Mouse (Mus musculus) forebrain, postnatal 0 days (tissue): ENCODE results near the gene Nfatc4. TPM values are rescaled to one million over a fixed set of nuclear protein-coding genes. Genes with fewer than 3 reads are reported as not detected.
A peak's percentile ranks its signal among the peaks of the same experiment; 100 is the strongest.

Experiments
- ATAC-seq: fragments of 200-750 bp; cut with Nextera tagmentation; 2 replicates; pipeline ENCODE4 v1.8.0; 2017; ENCODE audit warnings: mild to moderate bottlenecking, moderate library complexity
- DNase-seq: peaks from one replicate; pipeline ENCODE4 v3.0.0-alpha.2; 2015
- H3K27ac ChIP-seq: fragments of 300-500 bp; sonication (generic); 2 replicates; pipeline ENCODE4 v1.5.1; 2014; ENCODE audit warnings: low read depth, mild to moderate bottlenecking, antibody characterized with exemption, low read length, moderate library complexity, mixed read lengths
- H3K27me3 ChIP-seq: fragments of 300-500 bp; sonication (generic); 2 replicates; pipeline ENCODE4 v1.6.1; 2014; ENCODE audit warnings: mild to moderate bottlenecking, low read length, mixed read lengths; ENCODE audit not compliant: insufficient read depth
- H3K36me3 ChIP-seq: fragments of 300-500 bp; sonication (generic); 2 replicates; pipeline ENCODE4 v1.6.1; 2014; ENCODE audit warnings: mild to moderate bottlenecking, moderate library complexity; ENCODE audit not compliant: insufficient read depth
- H3K4me1 ChIP-seq: fragments of 300-500 bp; sonication (generic); 2 replicates; pipeline ENCODE4 v1.6.1; 2014; ENCODE audit warnings: antibody characterized with exemption; ENCODE audit not compliant: insufficient read depth
- H3K4me2 ChIP-seq: fragments of 300-500 bp; sonication (generic); 2 replicates; pipeline ENCODE4 v1.6.1; 2014; ENCODE audit warnings: low read depth, mild to moderate bottlenecking, moderate library complexity
- H3K4me3 ChIP-seq: fragments of 300-500 bp; sonication (generic); 2 replicates; pipeline ENCODE4 v1.5.1; 2014; ENCODE audit warnings: low read depth, low read length, mixed read lengths
- H3K9ac ChIP-seq: fragments of 300-500 bp; sonication (generic); 2 replicates; pipeline ENCODE4 v1.6.1; 2014; ENCODE audit warnings: mild to moderate bottlenecking
- H3K9me3 ChIP-seq: fragments of 300-500 bp; sonication (generic); 2 replicates; pipeline ENCODE4 v1.6.1; 2016; ENCODE audit warnings: low read length
- CTCF ChIP-seq: sonication (generic); IDR thresholded peaks from 2 replicates; pipeline ENCODE4 v1.5.1; 2016; ENCODE audit warnings: antibody characterized with exemption, control low read depth, low read depth
- WGBS: fragments of 180-500 bp; shearing (Covaris S2); extraction: QIAGEN DNeasy Blood & Tissue Kit; methylation state at CpG from one replicate; pipeline ENCODE4 v1.1.7; 2014; 5-methylcytosine and 5-hydroxymethylcytosine counted together
- polyA plus RNA-seq: library from polyadenylated mRNA; unstranded; fragments of >200 nt; fragmentation: Nextera tagmentation; extraction: Ambion mirVana; gene quantifications from 2 replicates; pipeline ENCODE4 v1.2.1, GENCODE M21; 2015
- total RNA-seq: library from RNA; depleted of rRNA; stranded (reverse); fragments of >200 nt; gene quantifications from 2 replicates; pipeline ENCODE4 v1.2.3, GENCODE M21; 2014; rRNA removed

Gene Nfatc4
- total RNA-seq (6.0 and 11.9 TPM in 2 replicates), polyA plus RNA-seq (3.2 and 3.9 TPM in 2 replicates)

DNA sequence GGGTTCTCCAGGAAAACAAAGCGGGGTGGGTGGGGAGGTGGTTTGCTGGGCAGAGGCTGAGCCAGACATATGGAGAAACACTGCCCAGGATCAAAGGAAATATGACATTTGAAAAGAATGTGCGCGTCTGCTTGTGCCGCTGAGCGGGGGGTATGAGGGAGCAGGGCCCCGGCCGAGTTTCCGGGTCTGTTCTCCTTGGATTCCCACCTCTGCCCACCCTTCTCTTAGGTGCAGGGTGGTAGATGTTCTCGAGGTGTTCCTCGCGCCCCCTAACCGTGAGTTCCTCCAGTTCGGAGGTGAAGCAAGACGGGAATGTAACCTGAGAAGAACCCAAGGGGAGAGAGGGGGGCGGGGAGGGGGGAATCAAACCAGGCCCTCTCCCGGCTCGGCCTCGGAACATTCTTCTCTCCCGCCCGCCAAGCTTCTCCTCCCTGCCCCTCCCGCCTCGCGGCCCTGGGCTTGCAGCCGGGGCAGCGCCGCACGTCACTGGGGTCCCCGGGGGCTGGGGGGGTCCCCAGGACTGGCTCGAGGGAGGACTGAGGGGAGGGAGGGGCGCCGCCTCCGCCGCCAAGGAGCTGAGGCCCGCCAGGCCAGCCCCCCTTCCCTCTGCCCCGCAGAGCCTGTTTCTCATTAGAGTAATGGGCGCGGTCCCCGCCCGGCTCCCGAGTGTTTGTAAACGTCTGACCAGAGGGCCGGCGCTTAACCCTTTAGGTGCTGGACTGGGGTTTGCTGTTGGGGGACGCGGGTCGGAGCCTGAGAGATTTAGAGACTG lies at the start of gene Nfatc4:
Gene Nfatc4 (plus strand): TSS at position 154 of the 772 bp plus-strand sequence.
- Histone ChIP-seq H3K4me1 (peaks cover 23% of the 10 kb centered on the region; the same call in 1 of the 2 replicates), H3K4me2 (peak within 1 kb of the TSS; percentile 98), H3K9me3 (no peaks in the 10 kb centered on the region), H3K36me3 (no peaks in the 10 kb centered on the region), H3K27ac (peak within 1 kb of the TSS; percentile 69), H3K9ac (peak within 1 kb of the TSS; percentile 62), H3K27me3 (no peaks in the 10 kb centered on the region), H3K4me3 (peak within 1 kb of the TSS; percentile 56)
- peak; percentile 70 for DNase-seq
- ATAC-seq = peak; percentile 69
- TF ChIP-seq CTCF = no peak
- 4% methylated on average over 44 of the region's 46 CpGs for WGBS

DNA sequence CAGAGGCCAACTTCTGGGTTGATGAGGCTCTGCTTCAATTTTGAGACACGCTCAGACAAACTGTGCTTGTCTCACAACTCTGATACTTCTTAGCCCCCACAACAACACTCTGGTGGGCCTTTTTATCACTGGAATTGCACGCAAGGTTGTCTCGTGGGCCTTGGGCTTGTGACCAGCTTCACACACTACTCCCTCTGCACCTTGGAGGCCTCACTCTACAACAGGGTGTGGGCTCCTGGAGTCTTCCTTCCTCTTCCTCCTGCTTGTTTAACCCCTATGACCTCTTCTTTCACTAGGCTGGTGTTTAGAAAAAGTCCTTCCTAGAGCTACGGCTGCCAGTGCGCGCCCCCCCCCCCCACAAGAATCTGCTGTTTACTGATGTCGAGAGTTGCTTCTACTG lies 46.2 kb upstream of the Nfatc4 start:
- H3K27me3 ChIP-seq = peaks cover 3% of the 10 kb centered on the region; the same call in 1 of the 2 replicates
- H3K9me3 ChIP-seq = no peaks in the 10 kb centered on the region
- no peaks in the 10 kb centered on the region for H3K4me1 ChIP-seq
- ATAC-seq (no peak), DNase-seq (no peak)
- no peaks in the 10 kb centered on the region for H3K36me3 ChIP-seq
- no peak overlapping the region for H3K27ac ChIP-seq
- no peak overlapping the region for H3K4me2 ChIP-seq
- 78% methylated on average over 7 of the region's 7 CpGs for WGBS
- no peak overlapping the region for H3K4me3 ChIP-seq
- H3K9ac ChIP-seq = no peak overlapping the region
- no peak for TF ChIP-seq CTCF

DNA sequence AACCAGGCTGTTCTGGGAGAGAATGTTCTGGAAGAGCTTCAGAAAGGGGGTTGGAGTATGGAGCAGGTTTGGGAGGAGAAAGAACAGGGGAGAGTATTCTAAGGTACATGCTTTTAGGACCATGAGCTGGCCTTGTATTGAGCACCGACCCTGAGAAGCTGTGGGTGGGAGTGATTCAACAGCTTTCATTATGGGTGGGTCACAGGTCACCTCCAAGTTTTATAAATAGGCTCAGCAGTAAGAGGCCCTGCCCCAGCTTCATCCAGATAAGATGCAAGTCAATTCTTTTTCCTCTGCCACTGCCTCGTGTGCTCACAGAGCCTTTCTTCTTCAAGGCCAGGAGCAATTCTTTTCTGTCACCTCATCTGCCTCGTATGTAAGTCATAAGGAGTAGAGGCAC lies 45.8 kb upstream of the Nfatc4 start:
- Histone ChIP-seq H3K9me3 (no peaks in the 10 kb centered on the region), H3K4me1 (no peaks in the 10 kb centered on the region), H3K4me3 (no peak overlapping the region), H3K4me2 (no peak overlapping the region), H3K9ac (no peak overlapping the region), H3K27ac (no peak overlapping the region), H3K27me3 (peaks cover 8% of the 10 kb centered on the region), H3K36me3 (no peaks in the 10 kb centered on the region)
- ATAC-seq = no peak
- WGBS = 58% methylated on average over 3 of the region's 3 CpGs
- no peak for TF ChIP-seq CTCF
- no peak for DNase-seq

DNA sequence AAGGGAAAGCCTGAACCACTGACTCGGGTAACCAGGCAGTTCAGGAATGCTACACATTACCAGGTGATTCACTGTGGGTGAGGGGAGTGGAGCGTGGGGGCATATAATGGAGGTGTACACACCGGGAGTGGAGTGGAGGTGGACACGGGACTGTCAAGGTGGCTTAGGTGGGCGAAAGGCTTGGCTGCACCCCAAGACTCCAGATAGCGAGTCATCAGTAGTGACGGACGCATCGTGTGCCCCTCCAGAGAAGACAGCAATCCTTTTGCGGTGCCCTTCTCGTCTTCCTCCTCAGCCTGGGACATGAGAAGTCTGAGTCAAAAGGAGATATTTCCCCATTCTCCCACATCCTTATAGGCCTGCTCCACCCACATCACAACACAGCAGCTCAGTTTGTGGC lies 45.1 kb upstream of the Nfatc4 start:
- Histone ChIP-seq H3K9ac (no peak overlapping the region), H3K4me2 (no peak overlapping the region), H3K27ac (no peak overlapping the region), H3K4me1 (no peaks in the 10 kb centered on the region), H3K4me3 (no peak overlapping the region), H3K27me3 (peaks cover 14% of the 10 kb centered on the region), H3K36me3 (no peaks in the 10 kb centered on the region), H3K9me3 (no peaks in the 10 kb centered on the region)
- WGBS = 89% methylated on average over 11 of the region's 11 CpGs
- DNase-seq (no peak), ATAC-seq (no peak)
- no peak for TF ChIP-seq CTCF

DNA sequence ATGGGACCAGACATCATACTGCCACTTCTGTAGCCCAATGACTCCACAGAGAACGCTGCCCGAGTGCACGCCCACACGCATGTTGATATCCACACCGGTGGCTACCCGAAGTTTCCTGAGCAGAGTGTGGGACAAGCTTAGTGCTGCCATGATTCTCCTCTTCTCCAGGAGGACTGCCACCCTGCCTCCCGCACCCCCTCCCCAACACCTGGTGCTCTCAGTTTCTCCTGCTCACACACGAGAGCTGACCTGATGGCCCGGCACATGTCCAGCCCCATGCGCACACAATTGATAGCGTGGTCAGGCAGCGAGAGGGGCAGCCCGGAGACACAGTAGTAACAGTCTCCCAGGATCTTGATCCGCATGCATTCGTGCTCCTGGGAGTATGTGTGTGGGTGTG lies 44.3 kb upstream of the Nfatc4 start:
- no peak overlapping the region for H3K4me2 ChIP-seq
- no peak for TF ChIP-seq CTCF
- 94% methylated on average over 15 of the region's 15 CpGs for WGBS

DNA sequence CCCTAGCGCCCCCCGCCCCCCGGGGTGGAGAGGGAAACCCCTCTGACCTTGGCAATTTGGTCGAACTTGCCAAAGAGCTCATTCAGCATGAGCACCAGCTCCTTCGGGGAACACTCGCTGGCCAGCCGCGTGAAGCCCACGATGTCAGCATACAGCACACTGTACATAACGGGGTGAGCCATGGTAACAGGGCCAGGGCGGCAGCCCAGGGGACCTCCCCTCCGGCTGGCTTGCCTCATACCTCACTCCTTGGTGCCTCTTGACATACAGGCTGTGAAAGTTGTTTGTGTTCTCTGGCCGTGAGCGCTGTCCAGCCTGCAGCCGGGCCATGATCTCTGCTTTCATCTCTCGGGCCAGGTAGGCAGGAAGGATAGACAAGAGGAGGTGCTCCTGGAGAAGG lies 43.3 kb upstream of the Nfatc4 start:
- DNase-seq (no peak), ATAC-seq (no peak)
- H3K4me3 ChIP-seq = no peak overlapping the region
- WGBS = 62% methylated on average over 16 of the region's 16 CpGs
- no peak for TF ChIP-seq CTCF
- no peaks in the 10 kb centered on the region for H3K36me3 ChIP-seq
- H3K9ac ChIP-seq = no peak overlapping the region
- H3K4me1 ChIP-seq = peaks cover 7% of the 10 kb centered on the region; the same call in 1 of the 2 replicates
- H3K4me2 ChIP-seq = no peak overlapping the region
- peaks cover 30% of the 10 kb centered on the region for H3K27me3 ChIP-seq
- no peak overlapping the region for H3K27ac ChIP-seq
- no peaks in the 10 kb centered on the region for H3K9me3 ChIP-seq

More for the DNA sequence above, 44.3 kb upstream of the Nfatc4 start:
- DNase-seq (no peak), ATAC-seq (no peak)
- Histone ChIP-seq H3K4me1 (peaks cover 4% of the 10 kb centered on the region; the same call in 1 of the 2 replicates), H3K9ac (no peak overlapping the region), H3K36me3 (no peaks in the 10 kb centered on the region), H3K4me3 (no peak overlapping the region), H3K9me3 (no peaks in the 10 kb centered on the region), H3K27me3 (peaks cover 23% of the 10 kb centered on the region), H3K27ac (no peak overlapping the region)

DNA sequence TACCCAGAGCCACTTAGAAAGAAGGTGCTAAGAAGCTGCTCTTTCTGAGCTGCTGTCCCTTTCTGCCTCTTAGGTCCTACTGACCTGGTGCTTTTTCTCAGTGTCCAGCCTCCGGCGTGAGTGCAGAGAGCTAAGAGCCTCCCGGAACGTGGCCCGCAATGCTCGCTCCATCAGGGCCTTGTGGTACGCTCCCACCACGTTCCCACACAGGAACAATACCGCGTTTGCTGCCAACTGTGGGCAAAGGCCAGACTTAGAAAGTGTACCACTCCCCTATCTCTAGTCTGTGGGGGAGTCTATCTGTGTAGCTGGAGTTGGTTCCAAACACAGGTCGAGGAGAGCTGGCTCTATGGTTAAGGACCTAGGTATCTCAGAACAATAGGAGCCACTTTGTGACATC lies 42.2 kb upstream of the Nfatc4 start:
- no peak overlapping the region for H3K4me3 ChIP-seq
- 83% methylated on average over 11 of the region's 11 CpGs for WGBS
- H3K36me3 ChIP-seq = no peaks in the 10 kb centered on the region
- no peak overlapping the region for H3K27ac ChIP-seq
- no peak for DNase-seq
- peaks cover 7% of the 10 kb centered on the region; the same call in 1 of the 2 replicates for H3K4me1 ChIP-seq
- no peak overlapping the region for H3K9ac ChIP-seq
- peaks cover 41% of the 10 kb centered on the region for H3K27me3 ChIP-seq
- no peak overlapping the region for H3K4me2 ChIP-seq
- no peak for ATAC-seq
- H3K9me3 ChIP-seq = no peaks in the 10 kb centered on the region
- no peak for TF ChIP-seq CTCF
